Mouse (Mus musculus): Measurements from ENCODE around the gene Abcc10. TPM values are rescaled to one million over a fixed set of nuclear protein-coding genes. Genes with fewer than 3 reads are reported as not detected.
A peak's percentile ranks its signal among the peaks of the same experiment; 100 is the strongest.

Gene Abcc10
- polyA plus RNA-seq, 1 experiment from 2014 or later = 6.3 TPM

DNA sequence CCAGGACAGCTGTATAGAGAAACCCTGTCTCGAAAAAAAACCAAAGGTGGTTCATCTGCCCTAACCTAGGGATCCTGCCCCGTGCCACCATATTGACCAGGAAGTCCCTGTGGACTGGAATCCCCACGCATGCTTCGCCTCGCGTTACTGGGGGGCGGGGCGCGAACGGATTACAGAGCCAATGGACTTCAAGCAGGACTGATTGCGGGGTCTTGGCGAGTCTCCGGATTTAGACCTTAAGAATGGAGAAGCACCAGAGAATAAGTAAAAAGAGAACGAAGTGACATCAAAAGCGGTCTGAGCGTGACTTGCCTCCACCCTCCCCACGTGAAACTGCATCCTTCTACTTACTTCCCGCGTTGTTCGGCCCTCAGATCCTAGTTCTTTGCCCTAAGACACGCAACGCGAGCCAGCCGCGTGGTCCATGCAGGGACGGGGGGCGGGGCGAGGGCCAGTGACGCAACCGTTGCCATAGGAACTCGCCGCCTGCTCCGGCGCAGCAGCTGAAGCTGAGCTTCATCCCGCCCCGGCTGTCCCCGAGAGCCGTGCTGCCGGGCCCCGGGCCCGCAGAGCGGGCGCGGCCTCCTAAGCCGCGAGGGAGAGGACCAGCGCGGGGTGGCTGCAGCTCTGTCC, 74.6 kb downstream of the Abcc10 start, which contains the start of gene Lrrc73:
Gene Lrrc73 (plus strand): TSS at position 80 of the 633 bp plus-strand sequence.
- Histone ChIP-seq H3K36me3 (ENCODE audit: poor library complexity, severe bottlenecking) (peaks cover 61% of the 10 kb centered on the region), H3K4me1 (peaks cover 30% of the 10 kb centered on the region), H3K9me3 (replicated peaks) (no peaks in the 10 kb centered on the region), H3K4me3 (peak within 1 kb of the TSS; percentile 74), H3K27me3 (peaks cover 13% of the 10 kb centered on the region; the same call in 1 of the 2 replicates), H3K4me2 (peak within 1 kb of the TSS; percentile 88), H3K27ac (peak within 1 kb of the TSS; percentile 51), H3K9ac (peak within 1 kb of the TSS; percentile 84)
- ATAC-seq = peak; percentile 93
- 2% methylated on average over 43 of the region's 48 CpGs for WGBS

Other genes with a start within 250 kb of the Abcc10 start
- 136 and 137 TPM in 2 replicates for gene Mrps18a, start 217.4 kb downstream of the Abcc10 start, polyA plus RNA-seq (2015; fragmentation: Nextera tagmentation; extraction: Ambion mirVana)
- gene Rsph9, start 184.1 kb downstream of the Abcc10 start, polyA plus RNA-seq (2015; fragmentation: Nextera tagmentation; extraction: Ambion mirVana) = 22.1 and 26.1 TPM in 2 replicates
- gene Mad2l1bp, start 174.8 kb downstream of the Abcc10 start, polyA plus RNA-seq (2015; fragmentation: Nextera tagmentation; extraction: Ambion mirVana) = 30.9 and 31.9 TPM in 2 replicates
- gene Gtpbp2, start 167.3 kb downstream of the Abcc10 start, polyA plus RNA-seq (2015; fragmentation: Nextera tagmentation; extraction: Ambion mirVana) = 38.3 and 43.1 TPM in 2 replicates
- 10.9 and 11.2 TPM in 2 replicates for gene Polh, start 125.7 kb downstream of the Abcc10 start, polyA plus RNA-seq (2015; fragmentation: Nextera tagmentation; extraction: Ambion mirVana)
- 45.0 and 51.3 TPM in 2 replicates for gene Xpo5, start 125.6 kb downstream of the Abcc10 start, polyA plus RNA-seq (2015; fragmentation: Nextera tagmentation; extraction: Ambion mirVana)
- 96.1 and 110 TPM in 2 replicates for gene Polr1c, start 80.3 kb downstream of the Abcc10 start, polyA plus RNA-seq (2015; fragmentation: Nextera tagmentation; extraction: Ambion mirVana)
- 80.3 and 84.0 TPM in 2 replicates for gene Yipf3, start 80.3 kb downstream of the Abcc10 start, polyA plus RNA-seq (2015; fragmentation: Nextera tagmentation; extraction: Ambion mirVana)
- gene Lrrc73, start 74.8 kb downstream of the Abcc10 start, polyA plus RNA-seq (2015; fragmentation: Nextera tagmentation; extraction: Ambion mirVana) = 4.9 and 5.8 TPM in 2 replicates
- gene Tjap1, start 45.3 kb downstream of the Abcc10 start, polyA plus RNA-seq (2015; fragmentation: Nextera tagmentation; extraction: Ambion mirVana) = 36.9 and 38.9 TPM in 2 replicates
- gene Dlk2, start 30.9 kb downstream of the Abcc10 start, polyA plus RNA-seq (2015; fragmentation: Nextera tagmentation; extraction: Ambion mirVana) = 2.6 and 2.9 TPM in 2 replicates
- 7.2 and 11.0 TPM in 2 replicates for gene Zfp318, start 55.4 kb upstream of the Abcc10 start, polyA plus RNA-seq (2015; fragmentation: Nextera tagmentation; extraction: Ambion mirVana)
- 0.75 and 0.89 TPM in 2 replicates for gene Crip3, start 100.6 kb upstream of the Abcc10 start, polyA plus RNA-seq (2015; fragmentation: Nextera tagmentation; extraction: Ambion mirVana)
- 0.13 TPM in 1 of 2 replicates, not detected in the other for gene Slc22a7, start 110.1 kb upstream of the Abcc10 start, polyA plus RNA-seq (2015; fragmentation: Nextera tagmentation; extraction: Ambion mirVana)
- 3.7 and 4.1 TPM in 2 replicates for gene Ttbk1, start 159.3 kb upstream of the Abcc10 start, polyA plus RNA-seq (2015; fragmentation: Nextera tagmentation; extraction: Ambion mirVana)
- gene Dnph1, start 168.4 kb upstream of the Abcc10 start, polyA plus RNA-seq (2015; fragmentation: Nextera tagmentation; extraction: Ambion mirVana) = 51.2 and 59.0 TPM in 2 replicates
- gene Cul9, start 218.0 kb upstream of the Abcc10 start, polyA plus RNA-seq (2015; fragmentation: Nextera tagmentation; extraction: Ambion mirVana) = 9.8 and 12.4 TPM in 2 replicates
- 4.2 and 4.4 TPM in 2 replicates for gene Srf, start 227.8 kb upstream of the Abcc10 start, polyA plus RNA-seq (2015; fragmentation: Nextera tagmentation; extraction: Ambion mirVana)

Measured in forebrain, embryonic 13.5 days (tissue).